Mouse (Mus musculus): ENCODE measurements around the gene Txnrd2. TPM values are rescaled to one million over a fixed set of nuclear protein-coding genes. Genes with fewer than 3 reads are reported as not detected.

Gene Txnrd2
- polyA plus RNA-seq, 1 experiment: 4.6 TPM

GRCm38 (mm10) chr16:18486126-18486525 lies 59.9 kb downstream of the Txnrd2 start:
- TF ChIP-seq CTCF (IDR thresholded peaks at IDR 0.05; ENCODE audit: borderline replicate concordance, insufficient read depth, low read length) (no peak), POLR2A (IDR thresholded peaks at IDR 0.05; ENCODE audit: low read depth, low read length) (no peak)
- Histone ChIP-seq H3K4me1 (ENCODE audit: control insufficient read depth, insufficient read depth, low read length) (no peaks in the 10 kb centered on the region), H3K4me3 (ENCODE audit: insufficient read depth, low read length) (no peak overlapping the region), H3K27ac (ENCODE audit: insufficient read depth, low read length) (no peak overlapping the region)

DNA sequence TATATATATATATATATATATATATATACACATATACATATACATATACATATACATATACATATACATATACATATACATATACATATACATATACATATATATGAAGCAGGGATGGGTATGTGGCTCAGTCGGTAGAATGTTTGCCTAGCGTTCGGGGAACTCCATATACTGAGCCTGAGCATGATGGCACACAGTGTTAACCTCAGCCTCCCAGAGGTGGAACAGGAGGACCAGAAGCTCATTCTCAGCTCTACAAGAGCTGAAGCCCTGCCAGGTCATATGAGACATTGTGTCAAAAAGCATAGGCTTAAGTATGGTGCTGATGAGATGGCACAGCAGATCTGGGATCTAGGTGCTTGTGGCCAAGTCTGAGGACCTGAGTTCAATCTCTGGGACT lies 64.1 kb downstream of the Txnrd2 start:
- TF ChIP-seq POLR2A (IDR thresholded peaks at IDR 0.05; ENCODE audit: low read depth, low read length): no peak
- Histone ChIP-seq H3K4me3 (ENCODE audit: insufficient read depth, low read length) (no peak overlapping the region), H3K4me1 (ENCODE audit: control insufficient read depth, insufficient read depth, low read length) (no peaks in the 10 kb centered on the region), H3K27ac (ENCODE audit: insufficient read depth, low read length) (no peak overlapping the region)

- no peak overlapping the region for H3K4me3 ChIP-seq (ENCODE audit: insufficient read depth, low read length)
- TF ChIP-seq CTCF (IDR thresholded peaks at IDR 0.05; ENCODE audit: borderline replicate concordance, insufficient read depth, low read length) (no peak), POLR2A (IDR thresholded peaks at IDR 0.05; ENCODE audit: low read depth, low read length) (no peak)
- H3K4me1 ChIP-seq (ENCODE audit: control insufficient read depth, insufficient read depth, low read length): no peaks in the 10 kb centered on the region
- H3K27ac ChIP-seq (ENCODE audit: insufficient read depth, low read length): no peak overlapping the region
Measured at GRCm38 (mm10) chr16:18490894-18491293, 64.7 kb downstream of the Txnrd2 start.

GRCm38 (mm10) chr16:18497865-18498515 lies 71.8 kb downstream of the Txnrd2 start:
- Histone ChIP-seq H3K4me1 (ENCODE audit: control insufficient read depth, insufficient read depth, low read length) (peaks cover 5% of the 10 kb centered on the region; the same call in 1 of the 2 replicates), H3K27ac (ENCODE audit: insufficient read depth, low read length) (peak overlapping the region; percentile 9), H3K4me3 (ENCODE audit: insufficient read depth, low read length) (peak overlapping the region; percentile 54)
- TF ChIP-seq POLR2A (IDR thresholded peaks at IDR 0.05; ENCODE audit: low read depth, low read length) (no peak; the same call in 1 of the 2 replicates), CTCF (IDR thresholded peaks at IDR 0.05; ENCODE audit: borderline replicate concordance, insufficient read depth, low read length) (no peak)

GRCm38 (mm10) chr16:18498558-18498990 lies 72.4 kb downstream of the Txnrd2 start, which contains the start of the genes Gnb1l and Rtl10:
Gene Gnb1l (plus strand): TSS chr16:18498713.
Gene Rtl10 (plus strand): TSS chr16:18498901.
- TF ChIP-seq POLR2A (IDR thresholded peaks at IDR 0.05; ENCODE audit: low read depth, low read length) (peak; percentile 91), CTCF (IDR thresholded peaks at IDR 0.05; ENCODE audit: borderline replicate concordance, insufficient read depth, low read length) (no peak)
- peak within 1 kb of the TSS; percentile 9 for H3K27ac ChIP-seq (ENCODE audit: insufficient read depth, low read length)
- peaks cover 5% of the 10 kb centered on the region; the same call in 1 of the 2 replicates for H3K4me1 ChIP-seq (ENCODE audit: control insufficient read depth, insufficient read depth, low read length)

GRCm38 (mm10) chr16:18498996-18499395 lies 72.8 kb downstream of the Txnrd2 start:
- no peak overlapping the region for H3K27ac ChIP-seq (ENCODE audit: insufficient read depth, low read length)
- peaks cover 5% of the 10 kb centered on the region; the same call in 1 of the 2 replicates for H3K4me1 ChIP-seq (ENCODE audit: control insufficient read depth, insufficient read depth, low read length)
- no peak for TF ChIP-seq CTCF (IDR thresholded peaks at IDR 0.05; ENCODE audit: borderline replicate concordance, insufficient read depth, low read length)
- no peak for TF ChIP-seq POLR2A (IDR thresholded peaks at IDR 0.05; ENCODE audit: low read depth, low read length)
- H3K4me3 ChIP-seq (ENCODE audit: insufficient read depth, low read length): peak overlapping the region; percentile 74

More at GRCm38 (mm10) chr16:18498558-18498990, 72.4 kb downstream of the Txnrd2 start, which contains the start of the genes Gnb1l and Rtl10:
- H3K4me3 ChIP-seq (ENCODE audit: insufficient read depth, low read length): peak within 1 kb of the TSS; percentile 74

DNA sequence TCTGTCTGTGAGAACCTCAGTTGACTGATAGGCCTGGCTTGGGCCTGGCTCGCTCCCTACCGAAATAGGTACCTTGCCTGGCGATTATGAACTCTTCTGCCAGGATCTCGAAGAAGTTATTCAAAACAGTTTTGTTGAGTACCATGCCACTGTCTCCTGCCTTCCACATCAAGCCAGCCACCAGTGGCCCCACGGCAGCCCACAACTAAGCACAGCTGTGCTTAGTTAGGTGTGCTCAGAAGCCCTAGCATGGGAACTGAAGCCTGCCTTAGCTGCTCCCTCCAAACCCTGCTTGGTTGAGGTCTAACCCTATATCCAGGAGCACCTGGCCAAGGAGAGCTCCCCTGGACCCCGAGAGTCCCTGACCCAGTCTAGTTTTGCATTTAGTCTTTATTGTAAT lies 75.3 kb downstream of the Txnrd2 start:
- H3K4me1 ChIP-seq (ENCODE audit: control insufficient read depth, insufficient read depth, low read length): peaks cover 5% of the 10 kb centered on the region; the same call in 1 of the 2 replicates
- no peak overlapping the region for H3K27ac ChIP-seq (ENCODE audit: insufficient read depth, low read length)
- no peak overlapping the region for H3K4me3 ChIP-seq (ENCODE audit: insufficient read depth, low read length)
- TF ChIP-seq CTCF (IDR thresholded peaks at IDR 0.05; ENCODE audit: borderline replicate concordance, insufficient read depth, low read length) (no peak), POLR2A (IDR thresholded peaks at IDR 0.05; ENCODE audit: low read depth, low read length) (no peak)

DNA sequence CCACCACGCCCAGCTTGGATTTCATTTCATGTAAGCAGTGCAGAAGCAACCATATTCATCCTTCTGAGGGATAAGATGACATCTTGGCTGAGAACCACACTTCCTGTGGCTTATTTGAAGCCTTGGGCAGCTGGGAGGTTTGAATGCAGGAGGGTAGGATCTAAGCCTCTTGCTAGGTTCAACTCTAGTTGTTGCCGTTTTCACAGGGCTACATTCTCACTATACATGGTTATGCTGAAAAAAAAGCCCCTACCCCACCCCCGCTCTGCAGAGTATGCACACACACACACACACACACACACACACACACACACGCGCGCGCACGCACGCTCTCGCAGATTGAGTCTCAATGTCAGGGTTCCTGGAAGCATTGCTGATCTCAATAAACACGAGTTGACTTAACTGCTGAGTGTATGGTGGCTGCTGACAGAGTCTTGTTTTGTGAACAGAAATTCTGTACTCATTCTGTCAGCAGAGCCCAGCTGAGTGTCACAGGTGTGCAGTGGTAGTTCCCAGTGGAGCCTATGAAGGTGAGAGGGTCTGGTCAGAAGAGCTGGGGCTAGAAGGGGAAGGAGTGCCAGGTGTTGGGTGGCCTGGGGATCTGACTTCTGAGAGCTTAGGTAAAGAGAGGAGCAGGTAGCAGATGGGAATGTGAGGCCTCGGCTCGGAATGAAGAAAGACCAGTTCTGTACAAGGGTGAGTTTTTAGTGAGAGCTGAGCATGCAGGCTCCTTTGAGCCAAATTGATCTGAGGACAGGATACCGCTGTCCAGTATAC lies 77.6 kb downstream of the Txnrd2 start:
- Histone ChIP-seq H3K4me3 (ENCODE audit: insufficient read depth, low read length) (no peak overlapping the region), H3K27ac (ENCODE audit: insufficient read depth, low read length) (no peak overlapping the region), H3K4me1 (ENCODE audit: control insufficient read depth, insufficient read depth, low read length) (peaks cover 5% of the 10 kb centered on the region; the same call in 1 of the 2 replicates)
- no peak for TF ChIP-seq POLR2A (IDR thresholded peaks at IDR 0.05; ENCODE audit: low read depth, low read length)
- TF ChIP-seq CTCF (IDR thresholded peaks at IDR 0.05; ENCODE audit: borderline replicate concordance, insufficient read depth, low read length): no peak

GRCm38 (mm10) chr16:18506524-18507199 lies 80.5 kb downstream of the Txnrd2 start:
- Histone ChIP-seq H3K4me1 (ENCODE audit: control insufficient read depth, insufficient read depth, low read length) (no peaks in the 10 kb centered on the region), H3K27ac (ENCODE audit: insufficient read depth, low read length) (no peak overlapping the region), H3K4me3 (ENCODE audit: insufficient read depth, low read length) (no peak overlapping the region)
- no peak for TF ChIP-seq POLR2A (IDR thresholded peaks at IDR 0.05; ENCODE audit: low read depth, low read length)

Data from embryonic fibroblast, embryonic 13.5 days (primary cell).